Mouse (Mus musculus): Measurements from ENCODE around the gene Arfrp1.

DNA sequence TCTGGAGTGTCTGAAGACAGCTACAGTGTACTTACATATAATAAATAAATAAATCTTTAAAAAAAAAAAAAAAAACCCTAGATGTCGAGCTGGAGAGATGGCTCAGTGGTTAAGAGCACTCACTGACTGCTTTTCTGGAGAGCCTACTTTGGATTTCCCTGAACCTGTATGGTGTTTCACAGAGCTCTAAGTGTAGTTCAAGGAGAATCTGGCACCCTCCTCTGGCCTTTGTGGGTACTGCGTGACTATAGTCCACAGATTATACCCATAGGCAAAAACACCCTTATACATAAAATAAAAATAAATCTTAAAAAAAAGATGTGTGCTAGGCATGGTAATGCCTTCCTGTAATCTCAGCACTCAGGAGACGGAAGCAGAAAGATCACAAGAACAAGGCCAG is 31.2 kb downstream of the Arfrp1 start:
- no peak for TF ChIP-seq USF1 (IDR thresholded peaks at IDR 0.05; ENCODE audit: low read depth)
- no peak for TF ChIP-seq POLR2A (IDR thresholded peaks at IDR 0.05; ENCODE audit: insufficient read length, low read depth)
- TF ChIP-seq E2F4 (IDR thresholded peaks at IDR 0.05; ENCODE audit: insufficient read depth): no peak
- no peak for TF ChIP-seq POLR2AphosphoS2 (IDR thresholded peaks at IDR 0.05; ENCODE audit: insufficient read length, low read depth)
- TF ChIP-seq MYOD1 (IDR thresholded peaks at IDR 0.05; ENCODE audit: control insufficient read depth in 1 of 3, insufficient read length in 2 of 3, low read depth in 2 of 3): no peak
- TF ChIP-seq TCF12 (IDR thresholded peaks at IDR 0.05; ENCODE audit: insufficient read depth, poor library complexity, severe bottlenecking): no peak
- no peak for TF ChIP-seq MAX (IDR thresholded peaks at IDR 0.05; ENCODE audit: low read depth)
- no peak for TF ChIP-seq CEBPB (IDR thresholded peaks at IDR 0.05; ENCODE audit: insufficient read depth, poor library complexity, severe bottlenecking)
